In genomic region chr4:46072631-46073030, GRCm38 (mm10) we compare ENCODE assay signal across 10 mouse cellular contexts.
"Had no signal": no experiment of that assay in that cellular context is flagged by ENCODE, and none has a peak within 500 bp of the region (broad histone marks: within the 10 kb centered on the region; RNA-seq: fewer than 3 reads in every experiment).

No protein-coding gene starts in this region.

- H3K9ac ChIP-seq: liver, embryonic 15.5 days; midbrain, embryonic 13.5 days had no signal

- ATAC-seq: lung, postnatal 0 days; midbrain, embryonic 13.5 days had no signal

- H3K36me3 ChIP-seq: limb, embryonic 10.5 days; midbrain, embryonic 13.5 days had no signal

- H3K9me3 ChIP-seq: limb, embryonic 10.5 days; liver, embryonic 15.5 days; midbrain, embryonic 13.5 days had no signal

- H3K4me2 ChIP-seq: liver, embryonic 11.5 days; liver, embryonic 15.5 days; midbrain, embryonic 13.5 days had no signal

- H3K27me3 ChIP-seq: liver, embryonic 15.5 days; midbrain, embryonic 13.5 days had no signal

- DNase-seq: lung, adult 2 months; lung, postnatal 36 days; right cerebral cortex, postnatal 14 days; thymus, postnatal 36 days had no signal

- H3K4me3 ChIP-seq: left cerebral cortex, adult 2 months; limb, embryonic 10.5 days; liver, embryonic 15.5 days; midbrain, embryonic 13.5 days had no signal

- H3K4me1 ChIP-seq: limb, embryonic 10.5 days; liver, embryonic 15.5 days had no signal

- H3K27ac ChIP-seq: limb, embryonic 10.5 days; liver, embryonic 15.5 days; midbrain, embryonic 13.5 days had no signal
